Mouse (Mus musculus) kidney, embryonic 16.5 days (tissue): ENCODE results near the gene Pcnx. TPM values are rescaled to one million over a fixed set of nuclear protein-coding genes. Genes with fewer than 3 reads are reported as not detected.

ENCODE experiments used
- ATAC-seq: fragments of 200-750 bp; cut with Nextera tagmentation; 2 replicates; pipeline ENCODE4 v1.8.0; 2017; ENCODE audit warnings: moderate TSS enrichment; ENCODE audit not compliant: low FRiP score, low TSS enrichment
- H3K27ac ChIP-seq: fragments of 300-500 bp; sonication (generic); 2 replicates; pipeline ENCODE4 v1.5.1; 2014; ENCODE audit warnings: low read length
- H3K27me3 ChIP-seq: fragments of 300-500 bp; sonication (generic); 2 replicates; pipeline ENCODE4 v1.6.1; 2014; ENCODE audit warnings: low read length, control low read depth, mixed read lengths; ENCODE audit not compliant: insufficient read depth
- H3K36me3 ChIP-seq: fragments of 300-500 bp; sonication (generic); 2 replicates; pipeline ENCODE4 v1.6.1; 2014; ENCODE audit warnings: low read length, control low read depth, mixed read lengths; ENCODE audit not compliant: insufficient read depth
- H3K4me1 ChIP-seq: fragments of 300-500 bp; sonication (generic); 2 replicates; pipeline ENCODE4 v1.6.1; 2014; ENCODE audit warnings: low read length, control low read depth, mixed read lengths; ENCODE audit not compliant: insufficient read depth
- H3K4me2 ChIP-seq: fragments of 300-500 bp; sonication (generic); replicated peaks from 2 replicates; pipeline ENCODE4 v1.6.1; 2014; ENCODE audit warnings: low read depth, low read length
- H3K4me3 ChIP-seq: fragments of 300-500 bp; sonication (generic); 2 replicates; pipeline ENCODE4 v1.5.1; 2014; ENCODE audit warnings: mild to moderate bottlenecking, low read length
- H3K9ac ChIP-seq: fragments of 300-500 bp; sonication (generic); replicated peaks from 2 replicates; pipeline ENCODE4 v1.6.1; 2014; ENCODE audit warnings: low read length
- H3K9me3 ChIP-seq: fragments of 300-500 bp; sonication (generic); 2 replicates; pipeline ENCODE4 v1.6.1; 2016; ENCODE audit warnings: low read length, control low read depth
- WGBS: fragments of 180-500 bp; shearing (Covaris S2); extraction: QIAGEN DNeasy Blood & Tissue Kit; methylation state at CpG from one replicate; pipeline ENCODE4 v1.1.7; 2014; 5-methylcytosine and 5-hydroxymethylcytosine counted together
- polyA plus RNA-seq: library from polyadenylated mRNA; unstranded; fragments of >200 nt; fragmentation: Nextera tagmentation; extraction: Ambion mirVana; gene quantifications from 2 replicates; pipeline ENCODE4 v1.2.1, GENCODE M21; 2015

Gene Pcnx
- polyA plus RNA-seq, 1 experiment from 2014 or later, result 9.1 TPM

GRCm38 (mm10) chr12:81832039-81832738 is 27.6 kb upstream of the Pcnx start:
- WGBS, result 51% methylated on average over 5 of the region's 5 CpGs
- Histone ChIP-seq H3K9me3 (no peaks in the 10 kb centered on the region), H3K4me2 (no peak overlapping the region), H3K27ac (no peak overlapping the region), H3K9ac (no peak overlapping the region), H3K4me3 (no peak overlapping the region), H3K27me3 (no peaks in the 10 kb centered on the region), H3K4me1 (peaks cover 4% of the 10 kb centered on the region; the same call in 1 of the 2 replicates), H3K36me3 (no peaks in the 10 kb centered on the region)
- ATAC-seq, result no peak

GRCm38 (mm10) chr12:81833094-81833493 is 26.7 kb upstream of the Pcnx start:
- 95% methylated on average over 2 of the region's 2 CpGs for WGBS
- no peaks in the 10 kb centered on the region for H3K9me3 ChIP-seq
- ATAC-seq, result no peak
- no peak overlapping the region for H3K4me3 ChIP-seq
- no peak overlapping the region for H3K4me2 ChIP-seq
- no peak overlapping the region for H3K27ac ChIP-seq
- H3K4me1 ChIP-seq, result peaks cover 4% of the 10 kb centered on the region; the same call in 1 of the 2 replicates
- no peaks in the 10 kb centered on the region for H3K36me3 ChIP-seq
- no peak overlapping the region for H3K9ac ChIP-seq
- no peaks in the 10 kb centered on the region for H3K27me3 ChIP-seq

- Histone ChIP-seq H3K9ac (no peak overlapping the region), H3K4me2 (no peak overlapping the region), H3K4me1 (peaks cover 4% of the 10 kb centered on the region; the same call in 1 of the 2 replicates), H3K27ac (no peak overlapping the region), H3K27me3 (no peaks in the 10 kb centered on the region), H3K4me3 (no peak overlapping the region), H3K9me3 (no peaks in the 10 kb centered on the region), H3K36me3 (no peaks in the 10 kb centered on the region)
- ATAC-seq, result no peak
- 46% methylated on average over 8 of the region's 8 CpGs for WGBS
Measured at GRCm38 (mm10) chr12:81836162-81836561, 23.7 kb upstream of the Pcnx start.

GRCm38 (mm10) chr12:81837463-81837862 is 22.4 kb upstream of the Pcnx start:
- H3K4me1 ChIP-seq, result 0 out of 2 replicates have a peak, but pooled peaks cover 4% of the 10 kb centered on the region
- no peak overlapping the region for H3K4me3 ChIP-seq
- ATAC-seq, result no peak
- H3K36me3 ChIP-seq, result no peaks in the 10 kb centered on the region
- H3K27me3 ChIP-seq, result no peaks in the 10 kb centered on the region
- no peak overlapping the region for H3K27ac ChIP-seq
- 68% methylated on average over 5 of the region's 5 CpGs for WGBS
- H3K9ac ChIP-seq, result no peak overlapping the region
- H3K4me2 ChIP-seq, result no peak overlapping the region
- no peaks in the 10 kb centered on the region for H3K9me3 ChIP-seq

DNA sequence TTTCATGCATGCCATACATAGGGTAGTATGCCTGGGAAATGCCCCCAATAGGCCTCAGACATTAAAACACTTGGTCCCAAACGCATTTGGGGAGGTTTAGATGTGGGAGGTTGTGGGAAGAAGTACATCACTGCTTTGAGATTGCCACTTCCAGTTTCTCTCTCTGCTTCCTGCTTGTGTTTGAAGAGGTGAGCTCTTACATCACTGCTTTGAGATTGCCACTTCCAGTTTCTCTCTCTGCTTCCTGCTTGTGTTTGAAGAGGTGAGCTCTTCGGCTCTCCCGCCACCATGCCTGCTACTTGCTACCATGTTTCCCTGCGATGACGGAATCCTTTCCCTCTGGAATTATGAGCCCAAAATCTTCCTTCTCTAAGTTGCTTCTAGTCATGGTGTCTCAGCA is 20.2 kb upstream of the Pcnx start:
- no peak overlapping the region for H3K4me3 ChIP-seq
- no peaks in the 10 kb centered on the region for H3K36me3 ChIP-seq
- 91% methylated on average over 5 of the region's 5 CpGs for WGBS
- H3K9me3 ChIP-seq, result no peaks in the 10 kb centered on the region
- no peak overlapping the region for H3K9ac ChIP-seq
- no peaks in the 10 kb centered on the region for H3K27me3 ChIP-seq
- H3K4me2 ChIP-seq, result no peak overlapping the region
- H3K27ac ChIP-seq, result no peak overlapping the region
- 0 out of 2 replicates have a peak, but pooled peaks cover 4% of the 10 kb centered on the region for H3K4me1 ChIP-seq
- no peak for ATAC-seq

GRCm38 (mm10) chr12:81841046-81841445 is 18.8 kb upstream of the Pcnx start:
- ATAC-seq, result no peak
- Histone ChIP-seq H3K9me3 (no peaks in the 10 kb centered on the region), H3K4me3 (no peak overlapping the region), H3K4me1 (peaks cover 13% of the 10 kb centered on the region), H3K9ac (no peak overlapping the region), H3K27ac (no peak overlapping the region), H3K36me3 (no peaks in the 10 kb centered on the region), H3K27me3 (no peaks in the 10 kb centered on the region), H3K4me2 (no peak overlapping the region)
- 83% methylated on average over 5 of the region's 5 CpGs for WGBS

GRCm38 (mm10) chr12:81843501-81843900 is 16.3 kb upstream of the Pcnx start:
- Histone ChIP-seq H3K9me3 (no peaks in the 10 kb centered on the region), H3K4me1 (peaks cover 9% of the 10 kb centered on the region), H3K4me3 (no peak overlapping the region), H3K9ac (no peak overlapping the region), H3K27ac (no peak overlapping the region), H3K4me2 (no peak overlapping the region), H3K27me3 (no peaks in the 10 kb centered on the region), H3K36me3 (no peaks in the 10 kb centered on the region)
- WGBS, result 85% methylated on average over 5 of the region's 5 CpGs
- no peak for ATAC-seq

DNA sequence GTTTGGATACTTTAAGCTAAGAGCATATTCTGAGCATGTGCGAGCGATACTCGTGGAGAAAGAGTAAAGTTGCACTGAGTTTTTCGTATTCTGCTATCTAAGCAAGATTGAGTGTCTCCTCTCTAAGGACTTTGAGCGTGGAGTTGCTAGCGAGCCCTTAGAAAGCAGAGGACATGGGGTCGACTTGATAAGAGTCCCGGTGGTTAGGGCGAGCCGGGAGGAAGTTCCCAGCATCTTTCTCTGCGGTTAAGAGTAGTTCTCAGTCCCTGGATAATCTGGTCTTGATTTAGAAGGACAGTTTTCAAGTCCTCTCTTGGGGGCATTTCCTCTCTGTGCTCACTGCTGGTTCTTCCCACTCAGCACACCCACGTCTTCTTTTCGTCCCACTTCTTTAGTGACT is 15.3 kb upstream of the Pcnx start:
- no peak overlapping the region for H3K9ac ChIP-seq
- H3K4me2 ChIP-seq, result peak overlapping the region; percentile 47
- H3K4me3 ChIP-seq, result peak overlapping the region; percentile 22
- no peaks in the 10 kb centered on the region for H3K27me3 ChIP-seq
- no peak overlapping the region for H3K27ac ChIP-seq
- H3K9me3 ChIP-seq, result no peaks in the 10 kb centered on the region
- H3K36me3 ChIP-seq, result no peaks in the 10 kb centered on the region
- H3K4me1 ChIP-seq, result peaks cover 9% of the 10 kb centered on the region
- WGBS, result 37% methylated on average over 13 of the region's 13 CpGs
- ATAC-seq, result no peak

GRCm38 (mm10) chr12:81844981-81845380 is 14.8 kb upstream of the Pcnx start:
- WGBS, result 5% methylated on average over 14 of the region's 14 CpGs
- Histone ChIP-seq H3K27me3 (no peaks in the 10 kb centered on the region), H3K27ac (no peak overlapping the region), H3K4me1 (peaks cover 9% of the 10 kb centered on the region), H3K36me3 (no peaks in the 10 kb centered on the region), H3K9ac (no peak overlapping the region), H3K4me3 (peak overlapping the region; percentile 22), H3K9me3 (no peaks in the 10 kb centered on the region), H3K4me2 (peak overlapping the region; percentile 47)
- ATAC-seq, result peak; percentile 64

- Histone ChIP-seq H3K27ac (no peak overlapping the region), H3K9me3 (no peaks in the 10 kb centered on the region), H3K4me1 (peaks cover 9% of the 10 kb centered on the region), H3K27me3 (no peaks in the 10 kb centered on the region), H3K4me2 (no peak overlapping the region), H3K9ac (no peak overlapping the region), H3K4me3 (no peak overlapping the region), H3K36me3 (no peaks in the 10 kb centered on the region)
- 56% methylated on average over 8 of the region's 8 CpGs for WGBS
- ATAC-seq, result no peak
Measured at GRCm38 (mm10) chr12:81849629-81850028, 10.2 kb upstream of the Pcnx start.
